In the genomic region with DNA sequence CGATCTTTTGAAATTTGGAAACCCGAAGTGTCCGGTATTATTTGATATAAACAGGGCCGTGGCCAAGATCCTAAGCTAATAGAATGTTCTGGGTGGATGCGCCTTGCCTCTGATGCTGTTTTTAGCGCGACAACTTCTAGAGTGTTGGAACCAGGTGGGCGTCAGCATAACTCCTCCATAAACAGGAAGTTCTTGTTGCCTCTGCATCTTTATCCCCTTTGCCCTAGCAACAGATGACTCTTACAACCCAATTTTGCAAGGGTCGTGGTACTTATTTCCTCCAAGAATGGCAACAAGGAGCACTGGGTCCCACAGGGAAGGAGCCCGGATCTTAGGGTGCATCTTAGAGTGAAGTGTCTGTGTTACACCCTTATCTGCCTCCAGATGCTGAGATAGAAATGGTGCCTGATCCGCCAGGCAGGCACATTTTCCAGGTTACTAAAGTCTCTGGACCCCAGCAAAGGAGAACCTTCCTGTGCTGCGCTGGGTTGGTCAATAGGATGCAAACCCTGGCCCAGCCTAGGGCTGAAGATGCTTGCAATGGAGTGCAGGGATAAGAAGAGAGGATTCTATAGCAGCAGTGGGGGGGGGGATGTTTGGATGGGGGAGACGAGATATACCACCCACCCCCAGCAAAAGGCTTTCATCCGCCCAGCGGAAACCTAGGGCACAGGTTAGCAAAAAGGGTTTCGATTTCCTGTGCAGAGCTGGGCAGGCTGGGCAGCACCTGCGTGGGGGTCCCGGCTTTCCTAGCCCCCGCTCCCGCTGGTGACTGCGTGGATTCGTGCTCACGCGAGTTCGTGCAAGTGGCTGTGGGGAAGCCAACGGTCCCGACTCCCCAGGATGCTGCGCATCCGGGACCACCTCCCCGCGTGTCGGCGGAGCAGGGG, we compare ENCODE assay signal across 8 mouse cellular contexts. TPM values are rescaled to one million over a fixed set of nuclear protein-coding genes. Genes with fewer than 3 reads are reported as not detected.
DNase-seq lines count a peak whose midpoint lies in the region; ATAC-seq and TF ChIP-seq lines count a peak whose summit lies in the region.

No protein-coding gene starts in this region.

- H3K27me3 ChIP-seq in lung, embryonic 14.5 days (ENCODE audit: insufficient read depth, low read length): peaks cover 7% of the 10 kb centered on the region; the same call in 1 of the 2 replicates
- 0 out of 2 replicates have a peak, but pooled peaks cover 3% of the 10 kb centered on the region for H3K27me3 ChIP-seq in hindbrain, embryonic 13.5 days
- H3K27me3 ChIP-seq in midbrain, embryonic 12.5 days: peaks cover 82% of the 10 kb centered on the region

- peak overlapping the region; percentile 99 for H3K4me2 ChIP-seq in lung, embryonic 14.5 days
- H3K4me2 ChIP-seq in hindbrain, embryonic 13.5 days: peak overlapping the region; percentile 95
- H3K4me2 ChIP-seq in midbrain, embryonic 12.5 days (replicated peaks): peak overlapping the region; percentile 79

- ATAC-seq in lung, embryonic 14.5 days (ENCODE audit: insufficient read depth): peak; percentile 50
- 0 out of 2 replicates have a peak, but pooled peaks have one; percentile 25 for ATAC-seq in common myeloid progenitor, adult 5-6 weeks (replicated peaks; ENCODE audit: low read depth, poor library complexity, severe bottlenecking)
- peak; percentile 73 for ATAC-seq in hindbrain, embryonic 13.5 days (ENCODE audit: low FRiP score)
- peak; percentile 64 for ATAC-seq in midbrain, embryonic 12.5 days (ENCODE audit: low FRiP score, low read depth)

- TF ChIP-seq CTCF in lung, embryonic 14.5 days (IDR thresholded peaks at IDR 0.05; ENCODE audit: low read depth): no peak

- no peaks in the 10 kb centered on the region for H3K4me1 ChIP-seq in lung, embryonic 14.5 days (ENCODE audit: insufficient read depth)
- H3K4me1 ChIP-seq in hindbrain, embryonic 13.5 days (replicated peaks): peaks cover 9% of the 10 kb centered on the region
- H3K4me1 ChIP-seq in midbrain, embryonic 12.5 days: peaks cover 9% of the 10 kb centered on the region

- peak overlapping the region; percentile 58 for H3K9ac ChIP-seq in lung, embryonic 14.5 days
- H3K9ac ChIP-seq in hindbrain, embryonic 13.5 days: peak overlapping the region; percentile 83
- H3K9ac ChIP-seq in midbrain, embryonic 12.5 days (replicated peaks): peak overlapping the region; percentile 70

- DNase-seq in lung, embryonic 14.5 days: peak; percentile 12
- DNase-seq in lung, postnatal 14 days: no peak
- DNase-seq in thymus, postnatal 25 days: peak; percentile 54
- DNase-seq in adrenal gland, adult 8-10 months: no peak
- no peak for DNase-seq in adrenal gland, adult (ENCODE audit: inconsistent age in 2 of 2, low spot score in 1 of 2)

- WGBS in lung, embryonic 14.5 days: 18% methylated on average over 33 of the region's 33 CpGs
- 22% methylated on average over 33 of the region's 33 CpGs for whole genome bisulfite sequencing in hindbrain, embryonic 13.5 days
- 21% methylated on average over 33 of the region's 33 CpGs for WGBS in midbrain, embryonic 12.5 days

- H3K4me3 ChIP-seq in lung, embryonic 14.5 days (ENCODE audit: low read depth, low read length): peak overlapping the region; percentile 58
- peak overlapping the region; percentile 69 for H3K4me3 ChIP-seq in hindbrain, embryonic 13.5 days
- peak overlapping the region; percentile 63 for H3K4me3 ChIP-seq in midbrain, embryonic 12.5 days

- no peak overlapping the region for H3K27ac ChIP-seq in lung, embryonic 14.5 days (ENCODE audit: low read depth)
- peak overlapping the region; percentile 26; the same call in 1 of the 2 replicates for H3K27ac ChIP-seq in hindbrain, embryonic 13.5 days
- H3K27ac ChIP-seq in midbrain, embryonic 12.5 days (replicated peaks): no peak overlapping the region

- no peaks in the 10 kb centered on the region for H3K36me3 ChIP-seq in lung, embryonic 14.5 days (ENCODE audit: insufficient read depth)
- peaks cover 6% of the 10 kb centered on the region; the same call in 1 of the 2 replicates for H3K36me3 ChIP-seq in hindbrain, embryonic 13.5 days
- H3K36me3 ChIP-seq in midbrain, embryonic 12.5 days: no peaks in the 10 kb centered on the region

- no peaks in the 10 kb centered on the region for H3K9me3 ChIP-seq in lung, embryonic 14.5 days (ENCODE audit: low read depth, low read length)
- H3K9me3 ChIP-seq in hindbrain, embryonic 13.5 days: 0 out of 2 replicates have a peak, but pooled peaks cover 3% of the 10 kb centered on the region
- H3K9me3 ChIP-seq in midbrain, embryonic 12.5 days: no peaks in the 10 kb centered on the region

RNA-seq across cellular contexts. Expression of a gene that starts 0.8 kb away (rescaled TPM):
- polyA plus RNA-seq in lung, embryonic 14.5 days (2014; fragmentation: Nextera tagmentation; extraction: Ambion mirVana): 1.9 and 2.2 TPM in 2 replicates
- total RNA-seq in common myeloid progenitor, adult 5-6 weeks (2017): 0.18 TPM in 1 of 2 replicates, not detected in the other
- 2.1 and 2.4 TPM in 2 replicates for polyA plus RNA-seq in hindbrain, embryonic 13.5 days (2015; fragmentation: Nextera tagmentation; extraction: Ambion mirVana)
- polyA plus RNA-seq in midbrain, embryonic 12.5 days (2016; fragmentation: Nextera tagmentation; extraction: Ambion mirVana): 2.8 and 3.0 TPM in 2 replicates
- 1 to 10 TPM; 2.6 to 3.2 (median 3.0) TPM for total RNA-seq in adrenal gland, adult 8-10 months (2022)

Comparison
In these comparisons a context has a peak if more than half of its experiments do, and no peak if none do; other contexts are left out.
1. DNase-seq: peak in lung, embryonic 14.5 days (single experiment) and thymus, postnatal 25 days (single experiment); none in lung, postnatal 14 days (single experiment), adrenal gland, adult 8-10 months (single experiment) and adrenal gland, adult (0 of 2).
2. Peak in every context shown above with its lines, with median percentiles within 50 percentile points of each other: ATAC-seq, H3K4me2 ChIP-seq, H3K4me3 ChIP-seq and H3K9ac ChIP-seq.